Mouse (Mus musculus) ES-Bruce4 (cell line): ENCODE results near the gene Bcl9.

Experiments
- CTCF ChIP-seq: IDR thresholded peaks from one replicate; pipeline ENCODE4 v1.8.1; 2011; ENCODE audit warnings: low read depth, low read length
- EP300 ChIP-seq: IDR thresholded peaks from 2 replicates; pipeline ENCODE4 v1.6.1; 2011; ENCODE audit warnings: low read depth, low read length; ENCODE audit not compliant: insufficient read depth

DNA sequence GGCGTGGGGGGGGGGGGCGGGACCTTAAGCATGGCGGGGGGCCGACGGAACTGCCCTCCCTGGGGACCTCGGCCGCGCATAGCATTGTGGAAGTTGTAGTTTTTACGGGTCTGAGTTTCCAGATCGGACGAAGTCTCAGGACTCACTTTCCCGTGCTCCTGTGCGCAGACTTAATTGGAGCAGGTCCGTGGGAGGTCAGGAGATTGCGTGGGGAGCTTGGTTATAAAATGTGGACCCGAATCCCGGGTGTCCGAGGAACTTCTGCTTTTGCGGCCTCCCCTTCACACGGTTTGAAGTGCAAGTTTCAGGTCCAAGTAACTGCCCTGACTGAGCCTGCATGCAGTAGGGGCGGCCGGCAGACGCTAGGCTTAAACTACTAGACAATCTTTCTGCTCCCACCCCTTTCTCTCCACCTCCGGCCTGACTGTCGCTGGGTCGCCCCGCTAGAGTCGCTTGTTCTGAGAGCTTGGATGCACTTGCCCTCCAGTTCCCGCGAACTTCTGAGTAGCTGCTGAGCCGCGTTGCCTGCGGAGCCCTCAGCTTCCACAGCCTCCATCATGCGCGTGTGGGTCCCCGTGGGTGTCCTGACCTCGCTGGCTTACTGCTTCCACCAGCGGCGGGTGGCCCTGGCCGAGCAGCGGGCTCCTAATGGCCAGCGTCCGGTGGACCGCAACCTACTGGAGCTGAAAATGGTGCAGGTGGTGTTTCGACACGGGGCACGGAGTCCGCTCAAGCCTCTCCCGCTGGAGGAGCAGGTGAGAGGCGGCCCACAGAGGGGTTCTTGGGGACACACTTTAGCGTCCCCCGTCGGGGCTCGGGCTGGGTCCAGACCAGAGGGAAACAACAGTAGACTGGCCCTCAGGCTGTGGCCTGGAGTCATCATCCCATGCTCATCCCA is 138.9 kb downstream of the Bcl9 start, which contains the start of gene Acp6:
- TF ChIP-seq EP300 (no peak), CTCF (no peak)
